Mouse (Mus musculus): ENCODE results near the gene Rexo1. TPM values are rescaled to one million over a fixed set of nuclear protein-coding genes. Genes with fewer than 3 reads are reported as not detected.

The Rexo1 gene
- polyA plus RNA-seq, 1 experiment: 81.2 TPM

- TF ChIP-seq GATA1 (IDR thresholded peaks at IDR 0.05; ENCODE audit: borderline replicate concordance, low read length): no peak
- TF ChIP-seq FLI1 (IDR thresholded peaks at IDR 0.05; ENCODE audit: low read length): no peak
- H3K27me3 ChIP-seq (replicated peaks): peaks cover 25% of the 10 kb centered on the region
- H3K4me1 ChIP-seq: peaks cover 82% of the 10 kb centered on the region
- peak overlapping the region; percentile 84 for H3K4me3 ChIP-seq (replicated peaks)
- no peaks in the 10 kb centered on the region for H3K9me3 ChIP-seq
- H3K36me3 ChIP-seq (replicated peaks; ENCODE audit: low read length): peaks cover 41% of the 10 kb centered on the region
Observed at GRCm38 (mm10) chr10:80539493-80539892, 21.9 kb downstream of the Rexo1 start.

GRCm38 (mm10) chr10:80538710-80539394, 22.5 kb downstream of the Rexo1 start, which contains the start of gene Atp8b3:
Gene Atp8b3 (minus strand): TSS chr10:80539124.
- H3K4me1 ChIP-seq: peaks cover 88% of the 10 kb centered on the region

GRCm38 (mm10) chr10:80538180-80538579, 23.2 kb downstream of the Rexo1 start:
- peaks cover 28% of the 10 kb centered on the region for H3K36me3 ChIP-seq (replicated peaks; ENCODE audit: low read length)
- H3K4me1 ChIP-seq: peaks cover 92% of the 10 kb centered on the region
- no peaks in the 10 kb centered on the region for H3K9me3 ChIP-seq
- TF ChIP-seq GATA1 (IDR thresholded peaks at IDR 0.05; ENCODE audit: borderline replicate concordance, low read length) (no peak), FLI1 (IDR thresholded peaks at IDR 0.05; ENCODE audit: low read length) (no peak)
- no peak overlapping the region for H3K4me3 ChIP-seq (replicated peaks)
- peaks cover 38% of the 10 kb centered on the region for H3K27me3 ChIP-seq (replicated peaks)

More at GRCm38 (mm10) chr10:80538710-80539394, 22.5 kb downstream of the Rexo1 start, which contains the start of gene Atp8b3:
- Histone ChIP-seq H3K36me3 (replicated peaks; ENCODE audit: low read length) (peaks cover 35% of the 10 kb centered on the region), H3K27me3 (replicated peaks) (peaks cover 32% of the 10 kb centered on the region), H3K9me3 (no peaks in the 10 kb centered on the region), H3K4me3 (replicated peaks) (peak within 1 kb of the TSS; percentile 84)
- TF ChIP-seq GATA1 (IDR thresholded peaks at IDR 0.05; ENCODE audit: borderline replicate concordance, low read length): no peak
- no peak for TF ChIP-seq FLI1 (IDR thresholded peaks at IDR 0.05; ENCODE audit: low read length)

GRCm38 (mm10) chr10:80535711-80536110, 25.6 kb downstream of the Rexo1 start:
- TF ChIP-seq GATA1 (IDR thresholded peaks at IDR 0.05; ENCODE audit: borderline replicate concordance, low read length): no peak
- no peak for TF ChIP-seq FLI1 (IDR thresholded peaks at IDR 0.05; ENCODE audit: low read length)

GRCm38 (mm10) chr10:80535071-80535470, 26.3 kb downstream of the Rexo1 start:
- TF ChIP-seq FLI1 (IDR thresholded peaks at IDR 0.05; ENCODE audit: low read length) (no peak), GATA1 (IDR thresholded peaks at IDR 0.05; ENCODE audit: borderline replicate concordance, low read length) (no peak)
- Histone ChIP-seq H3K4me3 (replicated peaks) (peak overlapping the region; percentile 56), H3K27me3 (replicated peaks) (peaks cover 64% of the 10 kb centered on the region), H3K4me1 (peaks cover 65% of the 10 kb centered on the region), H3K9me3 (no peaks in the 10 kb centered on the region), H3K36me3 (replicated peaks; ENCODE audit: low read length) (no peaks in the 10 kb centered on the region)

More at GRCm38 (mm10) chr10:80535711-80536110, 25.6 kb downstream of the Rexo1 start:
- H3K4me3 ChIP-seq (replicated peaks): peak overlapping the region; percentile 56
- peaks cover 72% of the 10 kb centered on the region for H3K4me1 ChIP-seq
- H3K36me3 ChIP-seq (replicated peaks; ENCODE audit: low read length): peaks cover 4% of the 10 kb centered on the region
- H3K9me3 ChIP-seq: no peaks in the 10 kb centered on the region
- H3K27me3 ChIP-seq (replicated peaks): peaks cover 58% of the 10 kb centered on the region

- peaks cover 51% of the 10 kb centered on the region for H3K4me1 ChIP-seq
- no peaks in the 10 kb centered on the region for H3K9me3 ChIP-seq
- no peak overlapping the region for H3K4me3 ChIP-seq (replicated peaks)
- no peak for TF ChIP-seq FLI1 (IDR thresholded peaks at IDR 0.05; ENCODE audit: low read length)
- no peak for TF ChIP-seq GATA1 (IDR thresholded peaks at IDR 0.05; ENCODE audit: borderline replicate concordance, low read length)
- H3K27me3 ChIP-seq (replicated peaks): peaks cover 77% of the 10 kb centered on the region
- H3K36me3 ChIP-seq (replicated peaks; ENCODE audit: low read length): no peaks in the 10 kb centered on the region
Observed at GRCm38 (mm10) chr10:80533704-80534103, 27.7 kb downstream of the Rexo1 start.

- peaks cover 84% of the 10 kb centered on the region for H3K27me3 ChIP-seq (replicated peaks)
- H3K36me3 ChIP-seq (replicated peaks; ENCODE audit: low read length): no peaks in the 10 kb centered on the region
- peaks cover 42% of the 10 kb centered on the region for H3K4me1 ChIP-seq
- no peaks in the 10 kb centered on the region for H3K9me3 ChIP-seq
- H3K4me3 ChIP-seq (replicated peaks): no peak overlapping the region
- no peak for TF ChIP-seq GATA1 (IDR thresholded peaks at IDR 0.05; ENCODE audit: borderline replicate concordance, low read length)
Observed at GRCm38 (mm10) chr10:80532783-80533182, 28.6 kb downstream of the Rexo1 start.

GRCm38 (mm10) chr10:80526172-80526571, 35.2 kb downstream of the Rexo1 start:
- no peaks in the 10 kb centered on the region; the same call in 1 of the 2 replicates for H3K4me1 ChIP-seq
- TF ChIP-seq FLI1 (IDR thresholded peaks at IDR 0.05; ENCODE audit: low read length) (no peak), GATA1 (IDR thresholded peaks at IDR 0.05; ENCODE audit: borderline replicate concordance, low read length) (no peak)
- no peak overlapping the region for H3K4me3 ChIP-seq (replicated peaks)
- peaks cover 18% of the 10 kb centered on the region for H3K9me3 ChIP-seq
- no peaks in the 10 kb centered on the region for H3K36me3 ChIP-seq (replicated peaks; ENCODE audit: low read length)
- peaks cover 94% of the 10 kb centered on the region for H3K27me3 ChIP-seq (replicated peaks)

GRCm38 (mm10) chr10:80523299-80523698, 38.1 kb downstream of the Rexo1 start:
- H3K36me3 ChIP-seq (replicated peaks; ENCODE audit: low read length): no peaks in the 10 kb centered on the region
- H3K9me3 ChIP-seq: peaks cover 29% of the 10 kb centered on the region
- no peak for TF ChIP-seq GATA1 (IDR thresholded peaks at IDR 0.05; ENCODE audit: borderline replicate concordance, low read length)
- TF ChIP-seq FLI1 (IDR thresholded peaks at IDR 0.05; ENCODE audit: low read length): no peak
- peaks cover 88% of the 10 kb centered on the region for H3K27me3 ChIP-seq (replicated peaks)
- no peaks in the 10 kb centered on the region; the same call in 1 of the 2 replicates for H3K4me1 ChIP-seq
- H3K4me3 ChIP-seq (replicated peaks): no peak overlapping the region

- no peaks in the 10 kb centered on the region for H3K36me3 ChIP-seq (replicated peaks; ENCODE audit: low read length)
- H3K27me3 ChIP-seq (replicated peaks): peaks cover 87% of the 10 kb centered on the region
- H3K4me3 ChIP-seq (replicated peaks): no peak overlapping the region
- peaks cover 29% of the 10 kb centered on the region for H3K9me3 ChIP-seq
- no peaks in the 10 kb centered on the region; the same call in 1 of the 2 replicates for H3K4me1 ChIP-seq
- no peak for TF ChIP-seq FLI1 (IDR thresholded peaks at IDR 0.05; ENCODE audit: low read length)
- no peak for TF ChIP-seq GATA1 (IDR thresholded peaks at IDR 0.05; ENCODE audit: borderline replicate concordance, low read length)
Observed at GRCm38 (mm10) chr10:80519287-80519686, 42.1 kb downstream of the Rexo1 start.
